Mouse (Mus musculus): Measurements from ENCODE around the gene Begain.

- TF ChIP-seq CTCF (IDR thresholded peaks at IDR 0.05; ENCODE audit: borderline replicate concordance, extremely low read depth, insufficient read depth, insufficient read length) (no peak), POLR2A (IDR thresholded peaks at IDR 0.05; ENCODE audit: borderline replicate concordance, extremely low read depth, insufficient read depth, insufficient read length, poor library complexity, severe bottlenecking) (no peak)
Observed at GRCm38 (mm10) chr12:109085674-109086073, 17.7 kb upstream of the Begain start.
